Mouse (Mus musculus) embryo, embryonic 11 days (tissue): ENCODE results near the gene Dip2a.

ENCODE experiments used
- DNase-seq: peaks from one replicate; pipeline ENCODE4 v3.0.0-alpha.2; 2015

Dip2a gene

DNA sequence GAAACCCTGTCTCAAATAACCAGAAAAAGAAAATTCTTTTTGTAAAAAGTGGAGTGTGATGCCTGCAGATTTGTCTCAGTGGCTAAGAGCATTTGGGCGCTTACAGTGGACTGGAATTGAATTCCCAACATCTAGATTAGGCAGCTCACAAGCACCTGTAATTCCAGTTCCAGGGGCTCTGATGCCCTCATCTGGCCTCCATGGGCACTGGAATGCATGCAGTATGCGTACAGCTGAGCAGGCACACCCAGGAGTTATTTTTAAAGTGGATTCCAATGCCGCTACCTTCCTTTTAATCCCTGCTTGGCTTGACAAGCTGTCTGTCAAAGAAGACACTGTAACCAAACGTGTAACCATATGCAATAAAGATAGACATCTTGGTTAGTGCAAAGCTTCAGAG is 105.7 kb downstream of the Dip2a start:
- no peak for DNase-seq

- peak; percentile 96 for DNase-seq
Measured at GRCm38 (mm10) chr10:76237341-76238225, 107.5 kb downstream of the Dip2a start, which contains the start of gene Prmt2. Prmt2 (minus strand) TSS chr10:76237865.

DNA sequence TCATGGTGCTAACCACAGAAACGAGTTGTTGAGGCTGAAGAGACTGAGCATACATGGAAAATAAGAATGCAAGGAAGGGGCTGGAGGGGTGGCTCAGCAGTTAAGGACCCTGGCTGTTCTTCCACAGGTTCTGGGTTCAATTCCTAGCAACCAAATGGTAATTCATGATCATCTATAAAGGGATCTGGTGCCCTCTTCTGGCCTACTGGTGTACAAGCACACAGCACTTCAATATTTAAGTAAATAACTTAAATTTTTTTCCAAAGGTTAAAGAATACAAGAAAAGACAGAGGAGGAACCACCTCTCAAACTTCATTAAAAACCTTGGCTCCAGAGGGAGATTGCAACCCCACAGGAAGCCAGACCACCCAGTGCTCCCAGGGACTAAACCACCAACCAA is 115.5 kb downstream of the Dip2a start:
- no peak for DNase-seq

GRCm38 (mm10) chr10:76225944-76226343 is 119.1 kb downstream of the Dip2a start:
- no peak for DNase-seq

- DNase-seq, result no peak
Measured at GRCm38 (mm10) chr10:76218240-76218639, 126.9 kb downstream of the Dip2a start.

GRCm38 (mm10) chr10:76217056-76217455 is 128.0 kb downstream of the Dip2a start:
- no peak for DNase-seq

- no peak for DNase-seq
Measured at GRCm38 (mm10) chr10:76214161-76214560, 130.9 kb downstream of the Dip2a start.

GRCm38 (mm10) chr10:76212121-76212520 is 133.0 kb downstream of the Dip2a start:
- no peak for DNase-seq

GRCm38 (mm10) chr10:76210806-76211205 is 134.3 kb downstream of the Dip2a start:
- no peak for DNase-seq
